Mouse (Mus musculus) midbrain, embryonic 16.5 days (tissue): ENCODE results near the gene Robo1. TPM values are rescaled to one million over a fixed set of nuclear protein-coding genes. Genes with fewer than 3 reads are reported as not detected.

Experiments used
- ATAC-seq: fragments of 200-750 bp; cut with Nextera tagmentation; 2 replicates; pipeline ENCODE4 v1.8.0; 2017; ENCODE audit warnings: moderate TSS enrichment
- H3K27ac ChIP-seq: fragments of 300-500 bp; sonication (generic); 2 replicates; pipeline ENCODE4 v1.5.1; 2014; ENCODE audit warnings: mild to moderate bottlenecking, low read length, mixed read lengths
- H3K27me3 ChIP-seq: fragments of 300-500 bp; sonication (generic); 2 replicates; pipeline ENCODE4 v1.6.1; 2014; ENCODE audit warnings: low read depth, low read length, mixed read lengths; ENCODE audit not compliant: control insufficient read depth, insufficient read depth
- H3K36me3 ChIP-seq: fragments of 300-500 bp; sonication (generic); 2 replicates; pipeline ENCODE4 v1.6.1; 2014; ENCODE audit warnings: mild to moderate bottlenecking, low read length, moderate library complexity, mixed read lengths; ENCODE audit not compliant: control insufficient read depth, insufficient read depth
- H3K4me1 ChIP-seq: fragments of 300-500 bp; sonication (generic); 2 replicates; pipeline ENCODE4 v1.6.1; 2014; ENCODE audit warnings: mild to moderate bottlenecking, low read length, mixed read lengths; ENCODE audit not compliant: control insufficient read depth, insufficient read depth
- H3K4me2 ChIP-seq: fragments of 300-500 bp; sonication (generic); 2 replicates; pipeline ENCODE4 v1.6.1; 2014; ENCODE audit warnings: mild to moderate bottlenecking, low read length, mixed read lengths
- H3K4me3 ChIP-seq: fragments of 300-500 bp; sonication (generic); 2 replicates; pipeline ENCODE4 v1.5.1; 2014; ENCODE audit warnings: low read depth, mild to moderate bottlenecking, low read length, moderate library complexity, mixed read lengths
- H3K9ac ChIP-seq: fragments of 300-500 bp; sonication (generic); 2 replicates; pipeline ENCODE4 v1.6.1; 2014; ENCODE audit warnings: low read depth, low read length, mixed read lengths
- H3K9me3 ChIP-seq: fragments of 300-500 bp; sonication (generic); replicated peaks from 2 replicates; pipeline ENCODE4 v1.6.1; 2014; ENCODE audit warnings: mild to moderate bottlenecking, low read length, mixed read lengths; ENCODE audit not compliant: control insufficient read depth, poor library complexity, severe bottlenecking
- WGBS: fragments of 180-500 bp; shearing (Covaris S2); extraction: QIAGEN DNeasy Blood & Tissue Kit; methylation state at CpG from one replicate; pipeline ENCODE4 v1.1.7; 2014; 5-methylcytosine and 5-hydroxymethylcytosine counted together
- polyA plus RNA-seq: library from polyadenylated mRNA; unstranded; fragments of >200 nt; fragmentation: Nextera tagmentation; extraction: Ambion mirVana; gene quantifications from 2 replicates; pipeline ENCODE4 v1.2.1, GENCODE M21; 2015

The Robo1 gene
- polyA plus RNA-seq, 1 experiment from 2014 or later, result 47.9 TPM

- Histone ChIP-seq H3K9ac (no peak overlapping the region), H3K27ac (no peak overlapping the region; the same call in 1 of the 2 replicates), H3K4me3 (no peak overlapping the region), H3K4me1 (peaks cover 24% of the 10 kb centered on the region), H3K9me3 (no peaks in the 10 kb centered on the region), H3K36me3 (no peaks in the 10 kb centered on the region), H3K27me3 (no peaks in the 10 kb centered on the region), H3K4me2 (no peak overlapping the region)
- 75% methylated on average over 5 of the region's 5 CpGs for WGBS
- no peak for ATAC-seq
These were observed 369.1 kb downstream of the Robo1 start for GRCm38 (mm10) chr16:72677234-72677633.

GRCm38 (mm10) chr16:72678450-72678849 is 370.3 kb downstream of the Robo1 start:
- Histone ChIP-seq H3K9ac (0 out of 2 replicates have a peak overlapping the region, but pooled peaks have one; percentile 46), H3K27me3 (no peaks in the 10 kb centered on the region), H3K4me2 (peak overlapping the region; percentile 49), H3K27ac (peak overlapping the region; percentile 71), H3K36me3 (no peaks in the 10 kb centered on the region), H3K4me3 (no peak overlapping the region; the same call in 1 of the 2 replicates), H3K4me1 (peaks cover 24% of the 10 kb centered on the region), H3K9me3 (no peaks in the 10 kb centered on the region)
- peak; percentile 64 for ATAC-seq
- WGBS, result 9% methylated on average over 13 of the region's 13 CpGs

GRCm38 (mm10) chr16:72678947-72679558 is 370.9 kb downstream of the Robo1 start:
- Histone ChIP-seq H3K4me2 (peak overlapping the region; percentile 49), H3K4me3 (no peak overlapping the region), H3K4me1 (peaks cover 24% of the 10 kb centered on the region), H3K27ac (peak overlapping the region; percentile 71), H3K27me3 (no peaks in the 10 kb centered on the region), H3K9me3 (no peaks in the 10 kb centered on the region), H3K9ac (peak overlapping the region; percentile 46; the same call in 1 of the 2 replicates), H3K36me3 (no peaks in the 10 kb centered on the region)
- peak; percentile 23; the same call in 1 of the 2 replicates for ATAC-seq
- 49% methylated on average over 11 of the region's 11 CpGs for WGBS

GRCm38 (mm10) chr16:72685604-72686479 is 377.7 kb downstream of the Robo1 start:
- Histone ChIP-seq H3K4me1 (peaks cover 2% of the 10 kb centered on the region; the same call in 1 of the 2 replicates), H3K36me3 (no peaks in the 10 kb centered on the region), H3K9ac (no peak overlapping the region), H3K27ac (no peak overlapping the region), H3K4me3 (no peak overlapping the region), H3K4me2 (no peak overlapping the region), H3K27me3 (no peaks in the 10 kb centered on the region), H3K9me3 (no peaks in the 10 kb centered on the region)
- WGBS, result 75% methylated on average over 6 of the region's 6 CpGs
- ATAC-seq, result no peak

- H3K36me3 ChIP-seq, result no peaks in the 10 kb centered on the region
- no peak overlapping the region for H3K9ac ChIP-seq
- no peak for ATAC-seq
- no peaks in the 10 kb centered on the region for H3K27me3 ChIP-seq
- no peak overlapping the region for H3K4me2 ChIP-seq
- peaks cover 2% of the 10 kb centered on the region for H3K4me1 ChIP-seq
- no peak overlapping the region for H3K27ac ChIP-seq
- H3K4me3 ChIP-seq, result no peak overlapping the region
- no peaks in the 10 kb centered on the region for H3K9me3 ChIP-seq
- WGBS, result 84% methylated on average over 11 of the region's 11 CpGs
These were observed 378.5 kb downstream of the Robo1 start for GRCm38 (mm10) chr16:72686480-72687053.

- H3K4me2 ChIP-seq, result no peak overlapping the region
- ATAC-seq, result no peak
These were observed 379.5 kb downstream of the Robo1 start for GRCm38 (mm10) chr16:72687651-72688050.

GRCm38 (mm10) chr16:72688185-72688681 is 380.1 kb downstream of the Robo1 start:
- Histone ChIP-seq H3K4me1 (peaks cover 8% of the 10 kb centered on the region), H3K4me2 (no peak overlapping the region), H3K9me3 (no peaks in the 10 kb centered on the region), H3K4me3 (no peak overlapping the region), H3K9ac (no peak overlapping the region), H3K36me3 (no peaks in the 10 kb centered on the region), H3K27ac (no peak overlapping the region), H3K27me3 (no peaks in the 10 kb centered on the region)
- WGBS, result 63% methylated on average over 6 of the region's 6 CpGs
- ATAC-seq, result no peak

More at GRCm38 (mm10) chr16:72687651-72688050, 379.5 kb downstream of the Robo1 start:
- H3K9ac ChIP-seq, result no peak overlapping the region
- no peak overlapping the region for H3K27ac ChIP-seq
- no peak overlapping the region for H3K4me3 ChIP-seq
- H3K9me3 ChIP-seq, result no peaks in the 10 kb centered on the region
- H3K27me3 ChIP-seq, result no peaks in the 10 kb centered on the region
- H3K4me1 ChIP-seq, result peaks cover 8% of the 10 kb centered on the region
- H3K36me3 ChIP-seq, result no peaks in the 10 kb centered on the region
- WGBS, result 46% methylated on average over 3 of the region's 3 CpGs

- no peak overlapping the region for H3K9ac ChIP-seq
- H3K27me3 ChIP-seq, result no peaks in the 10 kb centered on the region
- 15% methylated on average over 3 of the region's 3 CpGs for WGBS
- H3K4me2 ChIP-seq, result no peak overlapping the region
- peak overlapping the region; percentile 5; the same call in 1 of the 2 replicates for H3K27ac ChIP-seq
- no peaks in the 10 kb centered on the region for H3K36me3 ChIP-seq
- no peaks in the 10 kb centered on the region for H3K9me3 ChIP-seq
- peaks cover 15% of the 10 kb centered on the region for H3K4me1 ChIP-seq
- H3K4me3 ChIP-seq, result no peak overlapping the region
- peak; percentile 33; the same call in 1 of the 2 replicates for ATAC-seq
These were observed 383.8 kb downstream of the Robo1 start for GRCm38 (mm10) chr16:72691909-72692308.
